In genomic region chr15:24588943-24589342, GRCm38 (mm10) we compare ENCODE assay signal across 9 mouse cellular contexts.
DNase-seq lines count a peak whose midpoint lies in the region; ATAC-seq lines count a peak whose summit lies in the region.
"Had no signal": no experiment of that assay in that cellular context is flagged by ENCODE, and none has a peak within 500 bp of the region (broad histone marks: within the 10 kb centered on the region; RNA-seq: fewer than 3 reads in every experiment).

No protein-coding gene starts in this region.

- H3K9ac ChIP-seq in hindbrain, embryonic 12.5 days = no peak overlapping the region
- H3K9ac ChIP-seq: limb, embryonic 13.5 days had no signal

- no peak overlapping the region for H3K4me3 ChIP-seq in hindbrain, embryonic 10.5 days
- no peak overlapping the region for H3K4me3 ChIP-seq in hindbrain, embryonic 12.5 days
- H3K4me3 ChIP-seq: limb, embryonic 13.5 days had no signal

- no peaks in the 10 kb centered on the region for H3K9me3 ChIP-seq in hindbrain, embryonic 10.5 days
- H3K9me3 ChIP-seq in hindbrain, embryonic 12.5 days (replicated peaks) = no peaks in the 10 kb centered on the region
- H3K9me3 ChIP-seq: limb, embryonic 13.5 days had no signal

- WGBS in hindbrain, embryonic 10.5 days = 34% methylated on average over 4 of the region's 4 CpGs
- 36% methylated on average over 4 of the region's 4 CpGs for WGBS in hindbrain, embryonic 12.5 days

- no peak overlapping the region for H3K27ac ChIP-seq in hindbrain, embryonic 10.5 days
- no peak overlapping the region for H3K27ac ChIP-seq in hindbrain, embryonic 12.5 days
- H3K27ac ChIP-seq: limb, embryonic 13.5 days had no signal

- peak; percentile 26 for DNase-seq in hindbrain, embryonic 10.5 days (ENCODE audit: low spot score)
- DNase-seq in MEL-GATA-1-ER (ENCODE audit: extremely low read depth, low read depth) = peak; percentile 44
- DNase-seq in cerebellum, adult 9-11 months = peak; percentile 37
- DNase-seq in frontal cortex, postnatal 36 days (ENCODE audit: low spot score in 2 of 2) = peak; percentile 37 to 75
- peak; percentile 44 for DNase-seq in layer of hippocampus, adult 9-11 months
- DNase-seq in telencephalon, adult 2 months (ENCODE audit: low read depth, low spot score) = peak; percentile 35

- no peaks in the 10 kb centered on the region for H3K4me1 ChIP-seq in hindbrain, embryonic 10.5 days (replicated peaks)
- H3K4me1 ChIP-seq in hindbrain, embryonic 12.5 days = no peaks in the 10 kb centered on the region
- H3K4me1 ChIP-seq: limb, embryonic 13.5 days had no signal

- H3K27me3 ChIP-seq in hindbrain, embryonic 10.5 days (ENCODE audit: insufficient read depth, poor library complexity, severe bottlenecking) = no peaks in the 10 kb centered on the region
- H3K27me3 ChIP-seq in hindbrain, embryonic 12.5 days = no peaks in the 10 kb centered on the region

- no peak overlapping the region for H3K4me2 ChIP-seq in hindbrain, embryonic 12.5 days (replicated peaks)
- H3K4me2 ChIP-seq: limb, embryonic 13.5 days had no signal

- ATAC-seq in hindbrain, embryonic 12.5 days (ENCODE audit: low FRiP score) = no peak
- ATAC-seq in megakaryocyte progenitor cell, adult 5-6 weeks (replicated peaks; ENCODE audit: poor library complexity) = peak; percentile 97

- H3K36me3 ChIP-seq in hindbrain, embryonic 10.5 days = no peaks in the 10 kb centered on the region
- no peaks in the 10 kb centered on the region for H3K36me3 ChIP-seq in hindbrain, embryonic 12.5 days
- H3K36me3 ChIP-seq: limb, embryonic 13.5 days had no signal
